Mouse (Mus musculus) E14TG2a.4 (cell line): ENCODE data around the gene Acacb.
A peak's percentile ranks its signal among the peaks of the same experiment; 100 is the strongest.

Experiments used
- H3K27me3 ChIP-seq: 2 replicates; pipeline ENCODE4 v1.6.1; 2014; ENCODE audit warnings: low read length, control low read depth; ENCODE audit not compliant: insufficient read depth
- H3K36me3 ChIP-seq: 2 replicates; pipeline ENCODE4 v1.6.1; 2014; ENCODE audit warnings: low read length, control low read depth; ENCODE audit not compliant: insufficient read depth
- H3K4me1 ChIP-seq: replicated peaks from 2 replicates; pipeline ENCODE4 v1.6.1; 2014; ENCODE audit warnings: low read depth, low read length, control low read depth
- H3K4me3 ChIP-seq: replicated peaks from 2 replicates; pipeline ENCODE4 v1.5.1; 2014; ENCODE audit warnings: mild to moderate bottlenecking, low read length
- H3K9me3 ChIP-seq: 2 replicates; pipeline ENCODE4 v1.6.1; 2014; ENCODE audit warnings: low read length, control low read depth
- CTCF ChIP-seq: conservative IDR thresholded peaks from 2 replicates; pipeline ENCODE4 v1.5.1; 2014; ENCODE audit warnings: low read length
- NANOG ChIP-seq: IDR thresholded peaks from 2 replicates; pipeline ENCODE4 v1.6.1; 2014; ENCODE audit warnings: borderline replicate concordance, low read length, mixed read lengths
- POU5F1 ChIP-seq: IDR thresholded peaks from 2 replicates; pipeline ENCODE4 v1.6.1; 2014; ENCODE audit warnings: low read length, borderline replicate concordance

The Acacb gene

DNA sequence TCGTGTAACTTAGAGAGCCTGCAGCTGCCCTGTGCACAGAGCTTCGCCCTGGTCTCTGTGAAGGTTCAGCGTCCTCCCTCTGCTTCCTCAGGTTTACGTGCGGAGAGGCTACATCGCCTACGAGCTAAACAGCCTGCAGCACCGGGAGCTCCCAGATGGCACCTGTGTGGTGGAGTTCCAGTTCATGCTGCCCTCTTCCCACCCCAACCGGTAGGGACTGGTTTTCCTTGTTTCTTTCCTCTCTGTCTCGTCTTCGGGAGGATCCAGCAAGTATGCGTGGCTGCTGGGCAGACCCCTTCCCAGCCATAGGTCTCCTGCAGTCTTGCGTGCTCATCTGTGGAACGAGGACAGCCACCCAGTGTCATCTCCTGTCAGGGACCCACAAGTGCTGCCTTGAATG lies 72.4 kb downstream of the Acacb start:
- Histone ChIP-seq H3K27me3 (no peaks in the 10 kb centered on the region), H3K4me3 (no peak overlapping the region), H3K4me1 (peaks cover 24% of the 10 kb centered on the region), H3K9me3 (no peaks in the 10 kb centered on the region), H3K36me3 (peaks cover 34% of the 10 kb centered on the region)
- no peak for TF ChIP-seq CTCF
- no peak for TF ChIP-seq POU5F1
- TF ChIP-seq NANOG = no peak

DNA sequence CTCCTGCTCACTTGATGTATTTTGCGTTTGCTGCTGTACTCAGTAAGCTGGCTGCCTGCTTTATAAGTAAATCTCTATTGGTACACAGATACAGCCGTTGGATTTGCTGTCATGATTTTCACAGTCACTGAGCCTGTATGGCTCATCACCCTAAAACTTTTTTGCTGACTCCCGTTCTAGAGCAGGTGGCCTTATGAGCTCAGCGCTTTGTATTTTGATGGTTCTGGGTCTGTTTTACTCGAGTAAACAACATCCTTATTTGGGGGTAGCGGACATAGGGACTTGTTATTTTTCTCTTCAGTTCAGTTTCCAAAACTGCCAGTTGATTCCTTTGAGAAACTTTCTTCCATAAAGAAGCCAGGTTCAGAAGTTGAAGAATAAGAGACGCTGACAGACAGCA lies 79.7 kb downstream of the Acacb start:
- no peaks in the 10 kb centered on the region for H3K27me3 ChIP-seq
- H3K36me3 ChIP-seq = peaks cover 43% of the 10 kb centered on the region
- peaks cover 20% of the 10 kb centered on the region for H3K4me1 ChIP-seq
- H3K9me3 ChIP-seq = no peaks in the 10 kb centered on the region
- H3K4me3 ChIP-seq = no peak overlapping the region
- no peak for TF ChIP-seq POU5F1
- TF ChIP-seq NANOG = no peak
- no peak for TF ChIP-seq CTCF

DNA sequence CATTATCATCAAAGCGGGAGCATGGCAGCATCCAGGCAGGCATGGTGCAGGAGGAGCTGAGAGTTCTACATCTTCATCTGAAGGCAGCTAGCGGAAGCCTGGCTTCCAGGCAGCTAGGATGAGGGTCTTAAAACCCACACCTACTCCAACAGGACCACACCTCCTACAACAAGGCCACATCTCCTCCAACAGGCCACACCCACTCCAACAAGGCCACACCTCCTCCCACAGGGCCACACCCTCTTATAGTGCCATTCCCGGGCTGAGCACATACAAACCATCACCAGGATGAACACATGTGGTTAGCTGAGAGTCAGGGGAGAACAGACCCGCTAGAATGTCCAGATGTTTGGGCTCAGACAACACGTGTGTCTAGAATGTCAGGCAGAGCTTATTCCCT lies 82.6 kb downstream of the Acacb start:
- no peak for TF ChIP-seq POU5F1
- no peak for TF ChIP-seq CTCF
- no peak for TF ChIP-seq NANOG
- Histone ChIP-seq H3K36me3 (peaks cover 51% of the 10 kb centered on the region), H3K4me3 (no peak overlapping the region), H3K9me3 (no peaks in the 10 kb centered on the region), H3K27me3 (no peaks in the 10 kb centered on the region), H3K4me1 (peaks cover 20% of the 10 kb centered on the region)

DNA sequence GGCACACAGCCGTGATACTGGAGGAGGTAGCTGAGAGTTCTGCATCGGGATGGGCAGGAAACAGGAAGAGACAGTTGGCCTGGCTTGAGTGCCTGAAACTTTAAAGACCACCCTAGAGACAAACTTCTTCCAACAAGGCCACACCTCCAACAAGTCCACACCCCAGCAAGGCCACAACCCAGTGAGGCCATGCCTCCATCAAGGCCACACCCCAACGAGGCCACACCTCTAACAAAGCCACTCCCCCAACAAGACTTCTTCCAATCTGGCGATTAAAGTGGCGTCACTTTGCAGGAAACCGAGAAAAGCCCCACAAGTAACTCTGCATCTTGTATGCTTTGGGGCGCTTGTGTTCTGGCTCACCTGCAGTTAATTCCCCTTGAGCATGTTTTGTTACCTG lies 92.6 kb downstream of the Acacb start:
- no peaks in the 10 kb centered on the region for H3K9me3 ChIP-seq
- H3K4me3 ChIP-seq = peak overlapping the region; percentile 58
- H3K36me3 ChIP-seq = peaks cover 23% of the 10 kb centered on the region
- no peaks in the 10 kb centered on the region for H3K27me3 ChIP-seq
- peaks cover 18% of the 10 kb centered on the region for H3K4me1 ChIP-seq
- TF ChIP-seq NANOG = no peak
- TF ChIP-seq POU5F1 = no peak
- TF ChIP-seq CTCF = no peak

DNA sequence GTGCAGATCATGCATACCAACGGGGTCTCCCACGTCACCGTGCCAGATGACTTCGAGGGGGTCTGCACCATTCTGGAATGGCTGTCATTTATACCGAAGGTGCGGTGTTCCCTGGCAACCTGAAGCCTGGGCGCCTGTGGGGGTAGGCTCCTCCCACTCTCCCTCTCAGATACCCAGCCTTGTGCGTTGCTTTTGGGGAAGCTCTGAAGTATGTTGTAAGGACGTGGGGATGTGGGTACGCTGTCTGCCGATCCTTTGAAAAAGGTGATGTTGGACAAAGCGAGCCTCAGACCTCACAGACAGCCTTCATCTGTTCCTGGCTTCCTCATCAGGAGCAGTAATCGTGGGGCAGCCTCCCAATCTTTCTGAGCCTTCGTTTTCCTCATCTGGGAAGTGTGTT lies 93.4 kb downstream of the Acacb start:
- Histone ChIP-seq H3K4me3 (no peak overlapping the region), H3K9me3 (no peaks in the 10 kb centered on the region), H3K36me3 (peaks cover 22% of the 10 kb centered on the region), H3K4me1 (peaks cover 18% of the 10 kb centered on the region), H3K27me3 (no peaks in the 10 kb centered on the region)
- TF ChIP-seq POU5F1 (no peak), NANOG (no peak), CTCF (no peak)

DNA sequence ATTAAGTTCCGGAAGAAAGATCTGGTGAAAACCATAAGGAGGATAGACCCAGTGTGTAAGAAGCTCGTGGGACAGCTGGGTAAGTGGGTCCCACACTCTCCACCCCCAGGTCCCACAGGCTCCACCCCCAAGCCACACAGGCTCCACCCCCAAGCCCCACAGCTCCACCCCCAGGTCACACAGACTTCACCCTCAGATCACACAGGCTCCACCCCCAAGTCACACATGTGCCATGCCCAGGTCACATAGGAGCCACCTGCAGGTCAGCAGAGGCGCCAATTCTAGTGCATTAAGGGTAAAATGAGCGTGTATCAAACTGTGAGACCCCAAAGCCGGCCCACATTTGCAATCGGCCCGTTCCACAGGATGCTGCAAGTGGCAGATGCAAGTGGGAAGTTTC lies 100.1 kb downstream of the Acacb start:
- peaks cover 43% of the 10 kb centered on the region for H3K4me1 ChIP-seq

GRCm38 (mm10) chr5:114248174-114248589 lies 101.8 kb downstream of the Acacb start:
- H3K36me3 ChIP-seq = peaks cover 27% of the 10 kb centered on the region
- no peaks in the 10 kb centered on the region for H3K9me3 ChIP-seq
- peaks cover 46% of the 10 kb centered on the region for H3K4me1 ChIP-seq
- no peaks in the 10 kb centered on the region for H3K27me3 ChIP-seq
- TF ChIP-seq CTCF = peak; percentile 81
- TF ChIP-seq NANOG = no peak
- TF ChIP-seq POU5F1 = no peak
- peak overlapping the region; percentile 75 for H3K4me3 ChIP-seq

More for the DNA sequence above, 100.1 kb downstream of the Acacb start:
- TF ChIP-seq POU5F1 (no peak), CTCF (no peak), NANOG (no peak)
- Histone ChIP-seq H3K9me3 (no peaks in the 10 kb centered on the region), H3K36me3 (peaks cover 33% of the 10 kb centered on the region), H3K27me3 (no peaks in the 10 kb centered on the region), H3K4me3 (no peak overlapping the region)

DNA sequence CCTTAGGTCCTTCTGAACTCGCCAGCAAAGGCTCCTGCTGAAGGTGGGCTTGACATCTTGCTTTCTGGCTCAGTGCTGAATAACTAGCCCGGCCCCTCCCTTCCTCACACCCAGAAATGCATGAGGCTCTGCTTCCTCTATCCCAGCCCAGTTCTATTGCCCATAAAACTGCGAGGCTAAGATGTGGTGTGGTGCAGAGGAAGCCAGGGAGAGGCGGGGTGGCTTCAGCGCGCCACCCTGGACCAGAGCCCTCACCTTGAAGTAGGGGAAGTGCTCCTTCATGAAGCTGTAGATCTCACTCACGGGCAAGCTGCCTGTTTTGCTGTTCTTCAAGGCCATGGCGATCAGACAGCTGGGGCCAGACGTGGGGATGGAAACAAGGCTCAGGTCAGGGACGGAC lies 113.2 kb downstream of the Acacb start:
- peaks cover 30% of the 10 kb centered on the region for H3K4me1 ChIP-seq
- H3K36me3 ChIP-seq = peaks cover 44% of the 10 kb centered on the region
- H3K9me3 ChIP-seq = no peaks in the 10 kb centered on the region
- no peak overlapping the region for H3K4me3 ChIP-seq
- H3K27me3 ChIP-seq = no peaks in the 10 kb centered on the region
- TF ChIP-seq CTCF (no peak), POU5F1 (no peak)

DNA sequence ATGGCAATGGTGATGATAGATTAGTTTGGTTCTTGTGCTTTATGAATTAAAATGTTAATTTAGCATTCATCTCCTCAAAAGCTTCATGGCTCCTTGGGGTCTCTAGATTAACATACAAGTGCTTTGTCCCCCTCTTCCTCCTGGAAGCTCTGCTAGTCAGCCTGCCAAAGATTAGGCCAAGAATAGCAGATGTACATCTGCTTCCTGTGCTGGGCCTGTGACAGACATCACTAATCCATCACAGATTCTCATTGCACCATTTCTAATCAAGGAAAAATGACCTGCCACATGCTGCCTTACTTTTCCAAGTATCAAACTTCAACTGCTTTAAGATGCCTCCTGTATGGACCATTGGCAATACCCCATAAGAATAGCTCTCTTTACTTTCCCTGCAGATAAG lies 115.2 kb downstream of the Acacb start:
- 0 out of 2 replicates have a peak, but pooled peaks cover 2% of the 10 kb centered on the region for H3K27me3 ChIP-seq
- no peaks in the 10 kb centered on the region for H3K9me3 ChIP-seq
- no peak overlapping the region for H3K4me3 ChIP-seq
- H3K4me1 ChIP-seq = peaks cover 24% of the 10 kb centered on the region
- TF ChIP-seq CTCF (no peak), POU5F1 (no peak), NANOG (no peak)
- H3K36me3 ChIP-seq = peaks cover 28% of the 10 kb centered on the region
